Mouse (Mus musculus) limb, embryonic 10.5 days (tissue): ENCODE measurements around the gene Ccr9. TPM values are rescaled to one million over a fixed set of nuclear protein-coding genes. Genes with fewer than 3 reads are reported as not detected.

Source experiments
- DNase-seq: peaks from one replicate; pipeline ENCODE4 v3.0.0-alpha.2; 2017; ENCODE audit warnings: low spot score
- H3K27ac ChIP-seq: fragments of 300-500 bp; sonication (generic); 2 replicates; pipeline ENCODE4 v1.5.1; 2016; ENCODE audit warnings: mild to moderate bottlenecking
- H3K27me3 ChIP-seq: fragments of 300-500 bp; sonication (generic); 2 replicates; pipeline ENCODE4 v1.6.1; 2016; ENCODE audit warnings: low read depth, mild to moderate bottlenecking; ENCODE audit not compliant: poor library complexity, severe bottlenecking
- H3K36me3 ChIP-seq: fragments of 300-500 bp; sonication (generic); 2 replicates; pipeline ENCODE4 v1.6.1; 2016; ENCODE audit warnings: mild to moderate bottlenecking, moderate library complexity
- H3K4me1 ChIP-seq: fragments of 300-500 bp; sonication (generic); 2 replicates; pipeline ENCODE4 v1.6.1; 2016
- H3K4me3 ChIP-seq: fragments of 300-500 bp; sonication (generic); 2 replicates; pipeline ENCODE4 v1.5.1; 2016; ENCODE audit warnings: mild to moderate bottlenecking, moderate library complexity
- H3K9me3 ChIP-seq: fragments of 300-500 bp; sonication (generic); replicated peaks from 2 replicates; pipeline ENCODE4 v1.6.1; 2016; ENCODE audit warnings: mild to moderate bottlenecking
- WGBS: fragments of 180-500 bp; shearing (Covaris S2); methylation state at CpG from one replicate; pipeline ENCODE4 v1.1.7; 2016; 5-methylcytosine and 5-hydroxymethylcytosine counted together
- polyA plus RNA-seq: library from polyadenylated mRNA; unstranded; fragments of >200 nt; fragmentation: Nextera tagmentation; extraction: Ambion mirVana; gene quantifications from 2 replicates; pipeline ENCODE4 v1.2.1, GENCODE M21; 2016

Ccr9 gene
- polyA plus RNA-seq, 1 experiment from 2014 or later = 0.10 TPM

DNA sequence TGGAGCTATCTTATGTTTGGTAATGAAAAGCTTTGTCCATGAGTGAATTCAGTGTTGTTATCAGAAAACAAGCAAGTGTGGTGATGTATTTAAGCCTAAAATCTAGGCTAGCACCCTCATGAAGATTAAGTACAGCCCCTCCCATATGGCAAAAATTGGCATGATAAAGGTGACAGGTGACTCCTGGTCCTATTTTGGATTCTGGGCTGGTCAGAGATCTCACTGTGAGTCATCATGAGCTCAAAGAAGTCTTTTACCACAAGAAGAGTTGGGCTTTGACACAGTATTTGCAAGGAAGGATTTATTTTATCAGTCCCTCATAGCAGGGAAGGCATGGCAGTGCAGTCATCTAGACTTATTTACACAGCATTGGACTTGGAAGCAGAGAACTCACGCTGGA lies 137.8 kb downstream of the Ccr9 start:
- peaks cover 44% of the 10 kb centered on the region for H3K36me3 ChIP-seq
- WGBS = 89% methylated on average over 1 of the region's 1 CpGs

DNA sequence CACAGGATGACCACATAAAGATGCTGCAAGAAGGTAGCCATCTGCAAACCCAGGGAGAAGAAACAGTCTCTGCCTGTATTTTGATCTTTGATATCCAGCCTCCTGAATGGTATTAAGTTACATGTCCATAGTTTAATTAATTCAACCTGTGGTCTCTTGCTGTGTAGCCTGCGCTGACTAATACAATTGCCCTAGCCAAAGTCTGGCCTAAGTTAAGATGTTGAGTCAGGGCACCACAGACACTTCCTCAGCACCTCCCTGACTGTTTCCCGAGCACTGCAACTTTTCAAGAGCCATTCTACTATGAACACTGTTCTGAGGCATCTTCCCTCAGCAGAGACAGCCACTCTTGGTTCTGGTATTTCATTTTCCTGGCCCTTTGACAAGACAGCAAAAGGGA lies 140.4 kb downstream of the Ccr9 start:
- WGBS = 59% methylated on average over 2 of the region's 2 CpGs
- Histone ChIP-seq H3K4me3 (no peak overlapping the region), H3K36me3 (peaks cover 55% of the 10 kb centered on the region), H3K9me3 (no peaks in the 10 kb centered on the region), H3K27me3 (no peaks in the 10 kb centered on the region), H3K27ac (no peak overlapping the region), H3K4me1 (peaks cover 5% of the 10 kb centered on the region; the same call in 1 of the 2 replicates)
- DNase-seq = no peak

More for the DNA sequence above, 137.8 kb downstream of the Ccr9 start:
- H3K27me3 ChIP-seq = no peaks in the 10 kb centered on the region
- DNase-seq = no peak
- H3K9me3 ChIP-seq = no peaks in the 10 kb centered on the region
- H3K4me1 ChIP-seq = peaks cover 5% of the 10 kb centered on the region; the same call in 1 of the 2 replicates
- H3K27ac ChIP-seq = no peak overlapping the region
- no peak overlapping the region for H3K4me3 ChIP-seq

DNA sequence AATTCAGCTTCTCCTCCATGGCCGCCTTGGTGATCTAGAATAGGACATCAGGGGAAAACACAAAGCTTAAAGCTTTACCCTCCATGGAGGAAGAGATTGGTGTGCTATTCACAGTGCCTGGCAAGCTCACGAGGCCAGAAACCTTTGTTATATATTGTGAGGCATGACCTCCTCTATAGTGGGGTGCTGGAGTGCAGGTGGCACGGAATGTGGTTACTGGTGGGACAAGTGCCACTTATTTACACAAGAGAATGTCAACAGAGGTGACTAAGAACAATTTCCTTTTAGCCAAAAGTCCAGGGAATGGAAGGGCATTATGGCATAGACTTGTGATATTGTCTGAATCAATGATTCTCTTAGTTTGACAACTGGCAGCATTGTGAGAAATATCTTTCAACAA lies 148.4 kb downstream of the Ccr9 start:
- WGBS = 91% methylated on average over 3 of the region's 3 CpGs
- H3K27ac ChIP-seq = no peak overlapping the region
- peaks cover 85% of the 10 kb centered on the region for H3K36me3 ChIP-seq
- no peaks in the 10 kb centered on the region for H3K4me1 ChIP-seq
- DNase-seq = no peak
- H3K9me3 ChIP-seq = no peaks in the 10 kb centered on the region
- no peak overlapping the region for H3K4me3 ChIP-seq
- no peaks in the 10 kb centered on the region for H3K27me3 ChIP-seq

DNA sequence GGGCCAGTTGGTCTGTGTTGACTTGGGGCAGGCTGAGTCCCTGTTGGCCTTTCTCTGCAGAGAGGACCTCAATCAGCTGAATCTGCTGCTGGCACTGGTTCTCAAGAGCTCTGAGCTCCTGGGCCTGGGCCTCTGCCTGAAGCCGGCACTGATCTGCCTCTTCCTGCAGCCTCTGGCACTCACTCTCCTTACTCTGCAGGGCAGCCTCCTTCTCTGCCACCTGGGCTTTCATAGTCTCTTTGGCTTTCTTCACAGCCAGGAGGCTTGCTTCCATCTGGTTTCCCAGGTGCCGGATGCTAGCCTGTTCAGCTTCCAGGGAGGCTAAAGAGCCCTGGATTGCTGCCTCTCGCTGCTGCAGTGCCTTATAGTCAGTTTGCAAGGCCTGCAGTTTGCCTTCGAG lies 150.7 kb downstream of the Ccr9 start:
- H3K4me1 ChIP-seq = no peaks in the 10 kb centered on the region
- H3K27me3 ChIP-seq = no peaks in the 10 kb centered on the region
- 96% methylated on average over 4 of the region's 4 CpGs for WGBS
- no peak for DNase-seq
- peaks cover 67% of the 10 kb centered on the region for H3K36me3 ChIP-seq
- no peak overlapping the region for H3K4me3 ChIP-seq
- H3K9me3 ChIP-seq = no peaks in the 10 kb centered on the region
- H3K27ac ChIP-seq = no peak overlapping the region

Other genes with a start within 250 kb of the Ccr9 start
- 55.2 and 55.8 TPM in 2 replicates for gene Limd1, start 199.7 kb upstream of the Ccr9 start, polyA plus RNA-seq
- gene Sacm1l, start 148.7 kb upstream of the Ccr9 start, polyA plus RNA-seq = 39.9 and 45.3 TPM in 2 replicates
- gene Slc6a20b, start 45.9 kb upstream of the Ccr9 start, polyA plus RNA-seq = 0.15 and 0.20 TPM in 2 replicates
- 0.08 TPM in 1 of 2 replicates, not detected in the other for gene Slc6a20a, start 446 bp downstream of the Ccr9 start, polyA plus RNA-seq
- gene Lztfl1, start 39.3 kb downstream of the Ccr9 start, polyA plus RNA-seq = 35.3 and 35.6 TPM in 2 replicates
- gene Cxcr6, start 128.0 kb downstream of the Ccr9 start, polyA plus RNA-seq = 0.15 and 0.19 TPM in 2 replicates
- gene Fyco1, start 173.5 kb downstream of the Ccr9 start, polyA plus RNA-seq = 8.4 and 10.6 TPM in 2 replicates
- gene Xcr1, start 183.6 kb downstream of the Ccr9 start, polyA plus RNA-seq = not detected in 2 replicates